Mouse (Mus musculus) brain, embryonic 14.5 days (tissue): ENCODE results near the gene Tff1.
A peak's percentile ranks its signal among the peaks of the same experiment; 100 is the strongest.

Experiments used
- CTCF ChIP-seq: fragments of 200-500 bp; IDR thresholded peaks from 2 replicates; pipeline ENCODE4 v1.5.1; 2012; ENCODE audit warnings: inconsistent platforms, mild to moderate bottlenecking, moderate library complexity, borderline replicate concordance; ENCODE audit not compliant: insufficient read depth, insufficient read length; ENCODE audit errors: extremely low read depth
- POLR2A ChIP-seq: fragments of 200-500 bp; IDR thresholded peaks from 2 replicates; pipeline ENCODE4 v1.6.1; 2012; ENCODE audit warnings: mild to moderate bottlenecking, inconsistent platforms, borderline replicate concordance; ENCODE audit not compliant: poor library complexity, insufficient read depth, insufficient read length, severe bottlenecking; ENCODE audit errors: extremely low read depth

DNA sequence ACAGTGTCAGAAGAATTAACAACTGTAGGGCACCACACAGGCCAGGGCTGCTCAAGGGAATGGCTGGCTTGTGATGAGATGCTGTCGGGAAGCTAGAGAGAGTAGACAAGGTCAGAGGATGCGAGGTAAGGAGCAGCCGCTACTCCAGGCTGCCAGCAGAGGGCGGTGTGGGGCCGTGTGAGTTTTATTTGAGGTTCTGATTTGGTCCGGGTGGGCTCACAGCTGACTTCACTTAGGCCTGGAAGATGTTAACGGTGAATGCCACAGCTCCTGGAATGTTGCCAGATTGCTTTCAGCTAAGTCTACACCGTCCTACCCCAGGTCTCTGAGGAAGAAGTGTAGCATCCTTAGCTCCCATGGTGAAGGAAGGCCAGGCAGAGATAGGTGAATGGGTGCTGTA, 43.1 kb downstream of the Tff1 start:
- TF ChIP-seq CTCF (peak; percentile 90), POLR2A (no peak)
